Mouse (Mus musculus) lung, postnatal 0 days (tissue): ENCODE data around the gene Vsx2.

Experiments used
- CTCF ChIP-seq: IDR thresholded peaks from 2 replicates; pipeline ENCODE4 v1.5.1; 2016; ENCODE audit warnings: antibody characterized with exemption, mild to moderate bottlenecking
- EP300 ChIP-seq: IDR thresholded peaks from 2 replicates; pipeline ENCODE4 v1.6.1; 2016; ENCODE audit warnings: antibody characterized with exemption, mild to moderate bottlenecking, control low read depth

DNA sequence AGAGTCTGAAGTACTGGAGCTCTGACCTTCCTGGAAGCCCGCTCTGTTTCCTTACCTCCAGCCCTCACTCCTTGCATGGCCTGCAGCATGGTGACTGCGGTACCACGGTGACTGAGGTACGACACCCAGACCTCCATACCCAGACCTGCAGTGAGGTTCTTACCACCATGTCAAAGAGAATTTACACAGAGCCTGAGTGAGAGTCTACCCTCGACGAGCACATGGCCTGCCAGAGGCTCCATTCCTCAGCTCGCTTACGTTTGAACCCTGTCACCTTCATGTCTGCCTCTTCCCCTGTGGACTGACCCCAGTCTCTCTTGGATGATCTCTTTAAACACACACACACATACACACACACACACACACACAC is 36.7 kb upstream of the Vsx2 start:
- TF ChIP-seq CTCF (no peak), EP300 (no peak)
